Mouse (Mus musculus) monocyte, adult 5-6 weeks (primary cell): ENCODE results near the gene Fchsd2. TPM values are rescaled to one million over a fixed set of nuclear protein-coding genes. Genes with fewer than 3 reads are reported as not detected.

ENCODE experiments used
- ATAC-seq: fragments of 153-309, 156-312 bp; replicated peaks from 2 replicates; pipeline ENCODE4 v1.8.0; 2017; ENCODE audit warnings: mild to moderate bottlenecking; ENCODE audit not compliant: low TSS enrichment, insufficient number of reproducible peaks, severe bottlenecking, poor library complexity, low FRiP score
- total RNA-seq: library from RNA; stranded (forward); fragments of 200-1000, 200-491, 200-594 nt; gene quantifications from 3 replicates; pipeline ENCODE4 v1.2.3, GENCODE M21; 2017

The Fchsd2 gene
- total RNA-seq, 1 experiment from 2014 or later: 36.7 TPM

GRCm38 (mm10) chr7:101155284-101155683 is 62.6 kb downstream of the Fchsd2 start:
- no peak for ATAC-seq

- no peak for ATAC-seq
Measured at GRCm38 (mm10) chr7:101160266-101160665, 67.6 kb downstream of the Fchsd2 start.

GRCm38 (mm10) chr7:101162781-101163180 is 70.1 kb downstream of the Fchsd2 start:
- ATAC-seq: no peak

DNA sequence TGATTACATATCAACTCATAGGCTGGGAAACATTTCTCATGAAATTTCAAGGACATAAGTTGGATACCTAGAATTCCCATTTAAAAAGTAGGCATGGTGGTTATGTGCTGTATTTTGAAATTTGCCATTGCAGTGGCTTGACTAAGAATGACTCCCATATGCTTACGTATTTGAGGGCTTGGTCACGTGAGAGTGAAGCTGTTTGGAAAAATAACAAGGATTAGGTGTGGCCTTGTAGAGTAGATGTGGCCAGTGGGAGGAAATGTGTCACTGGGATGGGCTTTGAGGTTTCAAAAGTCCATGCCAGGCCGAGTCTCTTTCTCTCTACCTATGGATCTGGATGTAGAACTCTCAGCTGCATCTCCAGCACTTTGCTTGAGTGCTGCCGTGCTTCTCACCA is 71.2 kb downstream of the Fchsd2 start:
- no peak for ATAC-seq

- ATAC-seq: no peak
Measured at GRCm38 (mm10) chr7:101166568-101166967, 73.9 kb downstream of the Fchsd2 start.

DNA sequence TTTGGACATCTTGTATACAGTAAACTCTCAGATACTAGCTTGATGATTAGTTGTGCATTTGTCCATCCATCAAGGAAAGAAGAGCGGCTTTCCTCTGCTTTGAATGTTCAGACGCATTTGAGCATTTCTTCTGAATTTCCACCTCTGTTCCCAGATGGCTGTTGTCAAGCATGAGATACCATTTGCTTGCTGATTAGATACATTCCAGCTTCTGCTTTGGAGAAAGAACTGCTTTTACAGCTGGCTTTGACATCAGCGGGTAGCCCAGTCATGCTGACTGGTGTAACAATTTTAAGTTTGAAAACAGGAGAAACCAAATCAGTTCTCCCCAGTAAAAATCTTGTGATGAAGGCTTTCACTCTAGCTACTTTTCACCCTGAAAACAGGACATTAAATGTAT is 77.8 kb downstream of the Fchsd2 start:
- no peak for ATAC-seq

- no peak for ATAC-seq
Measured at GRCm38 (mm10) chr7:101171002-101171401, 78.3 kb downstream of the Fchsd2 start.

DNA sequence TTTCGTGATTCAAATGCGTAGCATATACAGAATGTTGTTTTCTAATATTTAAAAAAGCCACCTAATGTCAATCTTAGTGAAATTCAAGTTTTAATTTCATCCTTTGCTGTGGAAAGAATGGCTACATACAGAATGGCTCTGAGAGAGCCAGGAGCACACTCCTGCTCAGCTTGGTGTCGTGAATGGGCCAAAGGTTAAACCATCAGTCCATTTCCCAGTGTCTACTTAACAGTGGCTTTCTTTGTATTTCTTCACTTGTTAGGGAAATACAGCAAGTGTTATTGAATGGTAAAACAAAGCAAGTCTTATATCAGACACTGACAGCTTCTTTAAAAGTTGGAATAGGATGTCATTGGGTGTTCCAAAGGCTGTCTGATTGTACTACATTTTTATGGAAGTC is 80.7 kb downstream of the Fchsd2 start:
- ATAC-seq: no peak

DNA sequence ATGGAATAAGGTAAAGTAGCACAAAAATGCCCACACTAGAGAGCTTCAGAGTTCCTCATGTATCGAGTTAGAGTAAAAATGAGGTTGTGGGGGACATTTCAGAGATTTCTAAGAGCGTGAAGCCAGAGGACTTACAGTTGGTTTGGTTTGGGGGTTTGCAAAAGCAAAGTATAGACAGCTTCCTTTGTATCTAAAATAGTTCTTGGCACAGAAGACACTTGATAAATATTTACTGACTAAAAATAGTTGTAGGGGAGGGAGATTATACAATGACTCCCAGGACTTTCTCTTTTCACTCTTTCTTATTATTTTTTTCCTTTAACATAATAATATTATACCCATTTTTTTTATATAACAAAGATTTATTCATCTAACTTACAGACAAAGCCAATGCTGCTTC is 86.1 kb downstream of the Fchsd2 start:
- no peak for ATAC-seq

DNA sequence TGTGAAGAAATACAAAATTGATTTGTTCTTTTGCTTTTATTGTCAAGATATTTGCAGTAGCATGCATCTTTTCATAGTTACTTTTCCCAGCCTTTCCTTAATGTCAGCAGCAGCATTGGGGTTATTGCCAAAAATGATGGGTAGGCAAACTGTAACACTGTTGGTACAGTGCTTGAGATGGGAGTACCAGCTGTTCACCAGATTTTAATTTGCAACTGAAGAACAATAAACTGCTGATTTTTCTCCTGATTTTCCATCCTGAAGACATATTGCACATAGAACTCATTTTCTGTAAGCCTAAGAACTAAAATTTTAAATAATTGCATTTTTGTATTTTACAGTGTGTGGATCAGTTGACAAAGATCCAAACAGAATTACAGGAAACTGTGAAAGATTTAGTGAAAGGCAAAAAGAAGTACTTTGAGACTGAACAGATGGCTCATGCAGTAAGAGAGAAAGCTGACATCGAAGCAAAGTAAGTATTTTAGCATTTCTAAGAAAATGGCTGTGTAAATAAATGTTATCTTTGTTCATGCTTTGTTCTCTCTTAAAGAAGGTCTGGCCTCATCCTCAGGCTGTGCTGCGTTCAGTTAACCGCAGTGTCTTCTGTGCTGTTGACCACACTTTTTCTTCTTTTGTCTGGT is 98.8 kb downstream of the Fchsd2 start:
- no peak for ATAC-seq

DNA sequence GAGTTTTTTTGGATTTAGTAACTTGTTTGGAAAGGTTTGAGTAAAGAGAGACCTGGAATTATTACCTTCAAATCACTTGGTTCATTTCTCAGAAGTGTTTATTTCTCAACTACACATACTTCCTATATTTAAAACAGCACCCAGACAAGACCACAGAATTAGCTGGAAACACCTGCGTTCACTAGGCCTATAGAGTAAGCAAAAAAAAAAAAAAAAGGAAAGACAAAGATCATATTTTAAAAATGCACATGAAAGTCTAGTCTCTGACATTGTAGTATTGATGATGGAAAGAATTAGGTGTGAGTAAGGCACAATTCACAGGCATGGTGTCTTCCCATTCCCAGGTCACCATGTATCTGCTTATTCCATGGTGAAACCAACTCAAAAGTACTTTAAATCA is 118.2 kb downstream of the Fchsd2 start:
- no peak for ATAC-seq

GRCm38 (mm10) chr7:101213515-101214263 is 121.0 kb downstream of the Fchsd2 start:
- ATAC-seq: peak; percentile 80; the same call in 1 of the 2 replicates

- ATAC-seq: no peak
Measured at GRCm38 (mm10) chr7:101216724-101217123, 124.1 kb downstream of the Fchsd2 start.

GRCm38 (mm10) chr7:101223501-101223900 is 130.8 kb downstream of the Fchsd2 start:
- ATAC-seq: no peak

- no peak for ATAC-seq
Measured at GRCm38 (mm10) chr7:101229336-101229735, 136.7 kb downstream of the Fchsd2 start.

- ATAC-seq: no peak
Measured at GRCm38 (mm10) chr7:101231458-101231857, 138.8 kb downstream of the Fchsd2 start.

GRCm38 (mm10) chr7:101232716-101233115 is 140.1 kb downstream of the Fchsd2 start:
- ATAC-seq: no peak

GRCm38 (mm10) chr7:101236712-101237473 is 144.2 kb downstream of the Fchsd2 start:
- no peak for ATAC-seq

GRCm38 (mm10) chr7:101248760-101249159 is 156.1 kb downstream of the Fchsd2 start:
- ATAC-seq: no peak

DNA sequence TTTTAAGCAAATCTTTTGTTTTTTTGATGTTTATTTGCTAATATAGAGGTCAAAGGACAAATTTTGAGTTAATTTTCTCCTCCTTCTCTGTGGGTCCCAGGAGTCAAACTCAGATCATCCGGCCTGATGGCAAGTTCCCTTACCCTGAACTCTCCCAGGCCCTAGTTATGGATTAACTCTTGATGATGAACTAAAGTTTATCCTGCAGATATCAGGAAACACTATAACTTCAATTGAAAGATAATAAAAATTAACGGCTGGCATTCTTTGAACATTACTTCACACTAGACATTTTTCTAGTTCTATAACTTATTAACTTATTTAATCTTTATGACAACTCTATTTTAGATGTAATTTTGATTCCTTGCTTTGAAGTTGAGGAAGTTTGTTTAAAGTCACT is 156.5 kb downstream of the Fchsd2 start:
- no peak for ATAC-seq
